In the genomic region with DNA sequence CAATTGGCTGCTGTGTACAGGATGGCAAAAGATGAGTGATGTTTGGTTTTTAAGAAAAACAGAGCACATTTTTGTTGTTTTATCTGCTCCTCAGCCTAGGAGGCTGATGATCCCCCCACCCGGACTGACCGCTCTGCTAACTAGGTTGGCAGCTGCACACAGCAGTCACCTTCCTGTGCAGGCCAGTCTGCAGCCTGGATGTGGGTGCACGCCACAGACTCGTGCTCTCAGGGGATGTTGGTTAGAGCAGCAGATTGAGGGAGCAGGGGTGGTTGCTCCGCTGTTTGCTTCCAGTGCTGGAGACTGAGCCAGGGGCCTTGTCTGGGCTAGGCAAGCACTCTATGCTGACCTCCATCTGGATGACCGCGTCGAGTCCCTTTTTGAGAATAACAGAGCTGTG, we compare ENCODE assay signal across 20 mouse cellular contexts. TPM values are rescaled to one million over a fixed set of nuclear protein-coding genes. Genes with fewer than 3 reads are reported as not detected.
DNase-seq lines count a peak whose midpoint lies in the region; ATAC-seq and TF ChIP-seq lines count a peak whose summit lies in the region.
"Had no signal": no experiment of that assay in that cellular context is flagged by ENCODE, and none has a peak within 500 bp of the region (broad histone marks: within the 10 kb centered on the region; RNA-seq: fewer than 3 reads in every experiment).

No protein-coding gene starts in this region.

- peak overlapping the region; percentile 25; the same call in 1 of the 2 replicates for H3K27ac ChIP-seq in layer of hippocampus, adult 2 months
- H3K27ac ChIP-seq in forebrain, embryonic 10.5 days: no peak overlapping the region
- H3K27ac ChIP-seq: kidney, embryonic 15.5 days; liver, embryonic 14.5 days; macrophage; midbrain, embryonic 12.5 days had no signal

- ATAC-seq in monocyte, adult 5-6 weeks (replicated peaks; ENCODE audit: insufficient number of reproducible peaks, low FRiP score, low TSS enrichment, poor library complexity, severe bottlenecking): no peak
- ATAC-seq: hindbrain, embryonic 16.5 days; intestine, embryonic 16.5 days had no signal

- DNase-seq in layer of hippocampus, adult 2 months (ENCODE audit: low spot score in 2 of 2): no peak
- DNase-seq in layer of hippocampus, postnatal 10 days (ENCODE audit: low spot score in 2 of 2): no peak
- peak; percentile 20 for DNase-seq in CD4-positive helper T cell, adult 2 months (ENCODE audit: low read depth, low spot score)
- peak; percentile 50 for DNase-seq in T-cell, adult 2 months (ENCODE audit: low spot score)
- peak; percentile 41 for DNase-seq in thymus, postnatal 0 days (ENCODE audit: low spot score)
- no peak for DNase-seq in forebrain, embryonic 10.5 days (ENCODE audit: extremely low spot score, low spot score)
- DNase-seq in spleen, postnatal 10 days (ENCODE audit: low spot score in 2 of 2): no peak
- DNase-seq: adrenal gland, adult 8-10 months; heart, postnatal 36 days; retina, postnatal 1 day had no signal

- no peak overlapping the region for H3K4me3 ChIP-seq in layer of hippocampus, adult 2 months
- H3K4me3 ChIP-seq in forebrain, embryonic 10.5 days: no peak overlapping the region
- H3K4me3 ChIP-seq: heart, embryonic 12.5 days; kidney, embryonic 15.5 days; midbrain, embryonic 12.5 days; myocyte had no signal

- WGBS in forebrain, embryonic 10.5 days: 95% methylated on average over 8 of the region's 8 CpGs

- TF ChIP-seq CTCF in layer of hippocampus, adult 2 months (conservative IDR thresholded peaks at IDR 0.05): no peak

- peaks cover 33% of the 10 kb centered on the region for H3K4me1 ChIP-seq in forebrain, embryonic 10.5 days

- H3K36me3 ChIP-seq in forebrain, embryonic 10.5 days (replicated peaks): peaks cover 23% of the 10 kb centered on the region

- H3K27me3 ChIP-seq in forebrain, embryonic 10.5 days (ENCODE audit: poor library complexity, severe bottlenecking): no peaks in the 10 kb centered on the region
- H3K27me3 ChIP-seq: CH12.LX; heart, embryonic 12.5 days; kidney, embryonic 15.5 days; midbrain, embryonic 12.5 days had no signal

- H3K9me3 ChIP-seq in forebrain, embryonic 10.5 days: no peaks in the 10 kb centered on the region
- H3K9me3 ChIP-seq: heart, embryonic 12.5 days; kidney, embryonic 15.5 days; midbrain, embryonic 12.5 days had no signal

RNA-seq across cellular contexts. Expression of a gene that starts 4.7 kb away (rescaled TPM):
- total RNA-seq in layer of hippocampus, adult 2 months (2021): 10 to 100 TPM; 39.6 to 48.8 TPM
- 10 to 100 TPM; 40.2 to 45.1 TPM for total RNA-seq in layer of hippocampus, postnatal 10 days (2021)
- 80.3 and 86.3 TPM in 2 replicates for polyA plus RNA-seq in thymus, postnatal 0 days (2015; fragmentation: Nextera tagmentation; extraction: Ambion mirVana)
- 38.3 and 39.5 TPM in 2 replicates for polyA plus RNA-seq in forebrain, embryonic 10.5 days (2016; fragmentation: Nextera tagmentation; extraction: Ambion mirVana)
- 185 to 246 TPM (median 193 TPM) in 3 replicates for total RNA-seq in monocyte, adult 5-6 weeks (2017)

RNA-seq across cellular contexts. Expression of a gene that starts 5.5 kb away (rescaled TPM):
- 10 to 100 TPM; 45.7 to 47.5 TPM for total RNA-seq in layer of hippocampus, adult 2 months (2021)
- total RNA-seq in layer of hippocampus, postnatal 10 days (2021): 10 to 100 TPM; 42.4 to 44.8 TPM
- polyA plus RNA-seq in thymus, postnatal 0 days (2015; fragmentation: Nextera tagmentation; extraction: Ambion mirVana): 72.3 and 75.1 TPM in 2 replicates
- polyA plus RNA-seq in forebrain, embryonic 10.5 days (2016; fragmentation: Nextera tagmentation; extraction: Ambion mirVana): 33.1 and 34.2 TPM in 2 replicates
- 118 to 169 TPM (median 121 TPM) in 3 replicates for total RNA-seq in monocyte, adult 5-6 weeks (2017)

RNA-seq across cellular contexts. Expression of a gene that starts 53.5 kb away (rescaled TPM):
- 100 to 1,000 TPM; 136 to 154 TPM for total RNA-seq in layer of hippocampus, adult 2 months (2021)
- total RNA-seq in layer of hippocampus, postnatal 10 days (2021): 100 to 1,000 TPM; 154 to 155 TPM
- 119 and 139 TPM in 2 replicates for polyA plus RNA-seq in thymus, postnatal 0 days (2015; fragmentation: Nextera tagmentation; extraction: Ambion mirVana)
- polyA plus RNA-seq in forebrain, embryonic 10.5 days (2016; fragmentation: Nextera tagmentation; extraction: Ambion mirVana): 118 and 119 TPM in 2 replicates
- 33.0 to 67.3 TPM (median 42.5 TPM) in 3 replicates for total RNA-seq in monocyte, adult 5-6 weeks (2017)

Comparison
In these comparisons a context has a peak if more than half of its experiments do, and no peak if none do; other contexts are left out.
1. DNase-seq: peak in CD4-positive helper T cell, adult 2 months (single experiment), T-cell, adult 2 months (single experiment) and thymus, postnatal 0 days (single experiment); none in layer of hippocampus, adult 2 months (0 of 2), layer of hippocampus, postnatal 10 days (0 of 2), forebrain, embryonic 10.5 days (single experiment) and spleen, postnatal 10 days (0 of 2).